Mouse (Mus musculus) lung, embryonic 15.5 days (tissue): ENCODE data around the gene Gamt. TPM values are rescaled to one million over a fixed set of nuclear protein-coding genes. Genes with fewer than 3 reads are reported as not detected.
"Not testable (repeated sequence)": the region's sequence is repeated elsewhere in the genome, so short reads cannot be mapped to it uniquely, and the experiment has no call there.

Source experiments
- ATAC-seq: fragments of 200-750 bp; cut with Nextera tagmentation; 2 replicates; pipeline ENCODE4 v1.8.0; 2017; ENCODE audit warnings: moderate number of reproducible peaks, borderline replicate concordance; ENCODE audit not compliant: low FRiP score, low TSS enrichment; ENCODE audit errors: extremely low read depth
- H3K27ac ChIP-seq: fragments of 300-500 bp; sonication (generic); 2 replicates; pipeline ENCODE4 v1.5.1; 2015; ENCODE audit warnings: moderate library complexity, mild to moderate bottlenecking, inconsistent platforms
- H3K27me3 ChIP-seq: fragments of 300-500 bp; sonication (generic); 2 replicates; pipeline ENCODE4 v1.6.1; 2015; ENCODE audit warnings: inconsistent platforms
- H3K36me3 ChIP-seq: fragments of 300-500 bp; sonication (generic); 2 replicates; pipeline ENCODE4 v1.6.1; 2015; ENCODE audit warnings: inconsistent platforms
- H3K4me1 ChIP-seq: fragments of 300-500 bp; sonication (generic); 2 replicates; pipeline ENCODE4 v1.6.1; 2015; ENCODE audit warnings: inconsistent platforms
- H3K4me2 ChIP-seq: fragments of 300-500 bp; sonication (generic); 2 replicates; pipeline ENCODE4 v1.6.1; 2015; ENCODE audit warnings: inconsistent platforms, mild to moderate bottlenecking, moderate library complexity
- H3K4me3 ChIP-seq: fragments of 300-500 bp; sonication (generic); 2 replicates; pipeline ENCODE4 v1.5.1; 2015; ENCODE audit warnings: mild to moderate bottlenecking, inconsistent platforms
- H3K9ac ChIP-seq: fragments of 300-500 bp; sonication (generic); 2 replicates; pipeline ENCODE4 v1.6.1; 2015; ENCODE audit warnings: inconsistent platforms
- H3K9me3 ChIP-seq: fragments of 300-500 bp; sonication (generic); 2 replicates; pipeline ENCODE4 v1.6.1; 2016; ENCODE audit warnings: inconsistent platforms
- WGBS: fragments of 180-500 bp; shearing (Covaris S2); methylation state at CpG from one replicate; pipeline ENCODE4 v1.1.7; 2015; 5-methylcytosine and 5-hydroxymethylcytosine counted together
- polyA plus RNA-seq: library from polyadenylated mRNA; unstranded; fragments of >200 nt; fragmentation: Nextera tagmentation; extraction: Ambion mirVana; gene quantifications from 2 replicates; pipeline ENCODE4 v1.2.1, GENCODE M21; 2015

The Gamt gene
- polyA plus RNA-seq, 1 experiment from 2014 or later = 29.3 TPM

DNA sequence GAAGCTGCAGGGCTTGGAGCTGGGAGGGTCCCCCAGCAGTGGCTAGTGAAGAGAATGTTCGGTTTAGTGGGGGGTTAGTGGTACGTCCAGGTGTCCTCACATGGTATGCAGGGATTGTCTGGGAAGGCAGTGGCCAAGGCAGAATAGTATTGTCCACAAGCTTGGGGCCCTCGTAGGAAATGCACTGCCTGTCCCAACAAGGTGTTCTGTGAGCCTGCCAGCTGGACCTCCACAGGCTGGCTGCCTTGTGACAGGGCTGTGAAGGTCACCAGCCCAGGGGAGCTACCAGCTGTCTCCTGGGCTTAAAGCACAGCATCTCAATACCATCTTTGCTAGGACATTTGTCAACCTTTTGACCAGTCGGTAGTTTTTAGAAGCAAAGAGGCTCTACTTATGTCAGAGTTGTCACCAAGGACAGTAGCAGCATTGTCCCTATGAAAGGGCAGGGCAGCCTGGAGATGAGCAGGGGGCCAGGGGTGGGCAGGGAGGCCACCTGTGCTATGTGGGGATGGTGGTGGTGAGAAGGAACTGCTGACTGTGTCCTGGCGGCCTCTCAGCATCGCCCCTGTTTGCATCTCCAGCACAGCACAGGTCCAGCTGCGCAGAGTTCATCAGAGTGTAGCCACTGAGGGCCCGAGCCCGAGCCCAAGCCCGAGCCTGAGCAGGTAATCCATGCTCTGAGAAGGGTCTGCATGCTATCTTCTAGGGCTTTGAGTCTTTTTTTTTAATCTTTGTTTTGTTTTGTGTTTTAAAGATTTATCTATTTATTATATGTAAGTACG lies 8.1 kb downstream of the Gamt start:
- ATAC-seq = no peak
- WGBS = 87% methylated on average over 11 of the region's 11 CpGs
- Histone ChIP-seq H3K27ac (no peak overlapping the region), H3K9me3 (no peaks in the 10 kb centered on the region), H3K4me2 (no peak overlapping the region), H3K4me3 (no peak overlapping the region), H3K4me1 (peaks cover 16% of the 10 kb centered on the region), H3K27me3 (no peaks in the 10 kb centered on the region), H3K9ac (no peak overlapping the region), H3K36me3 (peaks cover 47% of the 10 kb centered on the region)

DNA sequence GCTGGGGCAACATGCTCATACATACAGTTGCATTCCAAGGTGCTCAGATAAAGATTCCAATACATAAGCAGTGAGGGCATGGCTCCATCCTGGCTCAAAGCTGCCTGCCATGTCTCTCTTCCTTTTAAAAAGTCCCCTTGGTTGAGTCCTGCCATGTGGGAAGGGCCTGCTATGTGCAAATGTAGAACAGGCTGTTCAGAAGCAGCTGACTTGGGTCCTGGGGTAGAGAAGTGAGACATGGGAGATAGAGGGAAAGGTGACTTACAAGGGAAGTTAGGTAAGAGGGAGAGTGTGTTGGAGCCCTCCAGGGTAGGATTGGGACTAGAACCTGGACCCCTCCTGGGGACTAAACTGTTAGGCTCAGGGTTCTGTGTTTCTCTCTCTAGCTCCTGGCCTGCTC lies 8.8 kb downstream of the Gamt start:
- Histone ChIP-seq H3K4me2 (no peak overlapping the region), H3K4me3 (no peak overlapping the region), H3K27ac (no peak overlapping the region), H3K36me3 (peaks cover 42% of the 10 kb centered on the region), H3K27me3 (no peaks in the 10 kb centered on the region), H3K9ac (no peak overlapping the region), H3K9me3 (no peaks in the 10 kb centered on the region), H3K4me1 (peaks cover 16% of the 10 kb centered on the region)
- no peak for ATAC-seq

DNA sequence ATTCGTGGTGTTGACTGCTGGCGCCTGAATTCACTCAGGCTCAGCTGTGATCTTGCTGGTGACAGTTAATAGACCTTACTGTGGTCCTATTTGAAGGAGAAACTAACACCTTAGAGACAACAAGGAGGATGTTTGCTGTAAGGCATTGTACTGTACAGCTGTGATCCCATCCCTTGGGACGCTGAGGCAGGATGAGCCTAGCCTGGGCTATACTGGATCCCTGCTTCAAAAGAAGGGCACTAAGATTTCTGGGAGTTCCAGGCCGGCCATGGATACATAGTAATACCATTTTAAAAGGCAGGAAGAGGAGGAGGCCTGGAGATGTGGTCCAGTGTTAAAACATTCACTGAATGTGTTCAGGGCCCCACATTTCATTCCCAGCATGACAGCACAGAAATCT lies 10.2 kb downstream of the Gamt start:
- ATAC-seq = no peak
- Histone ChIP-seq H3K4me3 (no peak overlapping the region), H3K9ac (no peak overlapping the region), H3K27me3 (no peaks in the 10 kb centered on the region), H3K9me3 (no peaks in the 10 kb centered on the region), H3K27ac (no peak overlapping the region), H3K4me2 (peak overlapping the region; percentile 69), H3K36me3 (peaks cover 28% of the 10 kb centered on the region), H3K4me1 (peaks cover 16% of the 10 kb centered on the region)
- WGBS = 84% methylated on average over 4 of the region's 4 CpGs

DNA sequence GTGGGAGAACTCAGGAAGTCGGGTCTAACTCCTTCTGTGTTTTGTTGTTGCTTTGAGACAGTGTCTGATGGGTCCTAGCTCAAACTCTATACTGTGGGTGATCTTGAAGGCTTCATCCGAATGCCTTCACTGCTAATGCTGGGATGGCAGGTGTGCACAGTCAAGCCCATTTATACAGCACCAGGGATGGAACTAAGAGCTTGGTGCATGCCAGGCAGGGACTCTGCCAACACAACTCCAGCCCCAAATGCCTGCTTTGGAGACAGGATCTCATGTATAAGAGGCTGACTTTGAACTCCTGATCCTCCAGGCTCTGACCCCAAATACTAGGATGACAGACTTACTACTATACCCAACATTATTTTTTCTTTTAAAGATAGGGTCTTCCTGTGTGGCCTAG lies 10.8 kb downstream of the Gamt start:
- H3K27me3 ChIP-seq = no peaks in the 10 kb centered on the region
- no peak for ATAC-seq
- peak overlapping the region; percentile 88; the same call in 1 of the 2 replicates for H3K27ac ChIP-seq
- peaks cover 24% of the 10 kb centered on the region for H3K36me3 ChIP-seq
- peak overlapping the region; percentile 79 for H3K9ac ChIP-seq
- peak overlapping the region; percentile 69 for H3K4me3 ChIP-seq
- H3K4me1 ChIP-seq = peaks cover 21% of the 10 kb centered on the region
- 27% methylated on average over 2 of the region's 2 CpGs for WGBS
- H3K9me3 ChIP-seq = no peaks in the 10 kb centered on the region
- H3K4me2 ChIP-seq = peak overlapping the region; percentile 69

DNA sequence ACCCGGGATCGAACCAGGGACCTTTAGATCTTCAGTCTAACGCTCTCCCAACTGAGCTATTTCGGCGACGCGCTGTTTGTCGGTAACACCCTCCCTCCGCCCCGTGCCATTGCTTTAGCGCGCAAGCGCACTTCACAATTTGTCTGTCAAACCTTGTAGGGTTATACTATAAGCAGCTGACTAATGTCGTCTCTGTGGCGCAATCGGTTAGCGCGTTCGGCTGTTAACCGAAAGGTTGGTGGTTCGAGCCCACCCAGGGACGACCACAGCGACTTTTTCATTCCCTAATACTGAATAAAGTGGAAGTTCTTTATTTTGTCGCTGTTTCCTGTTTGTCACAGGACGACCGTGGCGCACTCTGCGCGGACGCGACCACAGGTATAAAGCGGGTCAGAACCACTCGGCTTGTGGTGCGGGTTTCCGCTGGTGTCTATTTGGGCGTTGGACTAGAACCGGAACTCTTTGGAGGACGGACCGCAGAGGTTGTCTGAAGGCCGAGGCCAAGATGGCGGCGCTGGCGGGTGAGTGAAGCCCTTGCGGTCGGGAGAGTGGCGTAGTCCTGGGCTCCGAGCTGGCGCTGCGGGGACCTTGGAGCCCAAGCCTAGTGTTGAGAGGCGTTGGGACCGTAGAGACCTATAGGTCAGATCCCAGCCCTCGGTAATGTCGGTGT lies 11.7 kb downstream of the Gamt start, which contains the start of gene Ndufs7:
Gene Ndufs7 (plus strand): TSS at position 151 of the 670 bp plus-strand sequence.
- H3K9me3 ChIP-seq = no peaks in the 10 kb centered on the region
- H3K4me3 ChIP-seq = peak within 1 kb of the TSS; percentile 69
- WGBS = under 1% methylated on average over 53 of the region's 53 CpGs
- H3K36me3 ChIP-seq = peaks cover 21% of the 10 kb centered on the region
- no peaks in the 10 kb centered on the region for H3K27me3 ChIP-seq
- peak; percentile 85 for ATAC-seq
- peak within 1 kb of the TSS; percentile 79 for H3K9ac ChIP-seq
- peak within 1 kb of the TSS; percentile 69 for H3K4me2 ChIP-seq
- H3K4me1 ChIP-seq = peaks cover 21% of the 10 kb centered on the region
- H3K27ac ChIP-seq = peak within 1 kb of the TSS; percentile 88

DNA sequence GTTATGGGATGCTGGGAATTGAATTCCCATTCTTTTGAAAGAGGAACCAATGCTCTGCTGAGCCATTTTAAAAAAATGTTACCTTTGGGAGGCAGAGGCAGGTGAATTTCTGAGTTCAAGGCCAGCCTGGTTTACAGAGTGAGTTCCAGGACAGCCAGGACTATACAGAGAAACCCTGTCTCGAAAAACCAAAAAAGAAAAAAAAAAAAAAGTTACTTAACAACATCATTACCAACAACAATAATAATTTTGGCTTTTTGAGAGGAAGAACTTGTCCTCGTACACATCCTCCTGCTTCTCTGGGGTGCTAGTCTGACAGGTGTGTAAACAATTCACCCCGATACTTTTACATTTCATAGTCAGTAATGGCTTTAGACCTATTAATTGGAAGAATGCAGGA lies 12.4 kb downstream of the Gamt start:
- WGBS = 29% methylated on average over 3 of the region's 3 CpGs
- Histone ChIP-seq H3K4me3 (peak overlapping the region; percentile 69), H3K4me2 (peak overlapping the region; percentile 69), H3K36me3 (peaks cover 21% of the 10 kb centered on the region), H3K4me1 (peaks cover 21% of the 10 kb centered on the region)
- not testable (repeated sequence) for H3K9me3 ChIP-seq, H3K9ac ChIP-seq, ATAC-seq, H3K27me3 ChIP-seq, H3K27ac ChIP-seq

DNA sequence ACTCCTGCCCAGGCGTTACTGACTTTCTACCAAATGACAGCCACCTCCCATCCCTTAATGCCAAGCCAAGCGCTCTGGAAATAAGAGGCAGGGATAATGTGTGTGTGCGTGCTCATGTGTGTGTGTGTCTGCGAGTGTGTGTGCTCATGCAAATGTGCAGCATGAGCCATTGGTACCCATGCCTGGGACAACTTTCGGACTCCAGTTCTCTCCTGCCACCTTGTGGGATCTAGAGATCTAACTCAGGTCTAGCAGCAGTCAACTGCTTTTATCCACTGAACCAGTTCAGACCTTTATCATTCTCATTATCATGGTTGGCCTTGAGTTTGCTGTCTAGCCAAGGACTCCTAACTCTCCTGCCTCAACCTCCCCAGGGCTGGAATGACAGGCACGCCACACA lies 13.0 kb downstream of the Gamt start:
- peaks cover 24% of the 10 kb centered on the region for H3K36me3 ChIP-seq
- no peak overlapping the region for H3K4me2 ChIP-seq
- WGBS = 47% methylated on average over 6 of the region's 6 CpGs
- no peak overlapping the region for H3K4me3 ChIP-seq
- peaks cover 21% of the 10 kb centered on the region for H3K4me1 ChIP-seq
- no peak for ATAC-seq
- H3K9me3 ChIP-seq = no peaks in the 10 kb centered on the region
- no peak overlapping the region for H3K9ac ChIP-seq
- no peak overlapping the region for H3K27ac ChIP-seq
- no peaks in the 10 kb centered on the region for H3K27me3 ChIP-seq

DNA sequence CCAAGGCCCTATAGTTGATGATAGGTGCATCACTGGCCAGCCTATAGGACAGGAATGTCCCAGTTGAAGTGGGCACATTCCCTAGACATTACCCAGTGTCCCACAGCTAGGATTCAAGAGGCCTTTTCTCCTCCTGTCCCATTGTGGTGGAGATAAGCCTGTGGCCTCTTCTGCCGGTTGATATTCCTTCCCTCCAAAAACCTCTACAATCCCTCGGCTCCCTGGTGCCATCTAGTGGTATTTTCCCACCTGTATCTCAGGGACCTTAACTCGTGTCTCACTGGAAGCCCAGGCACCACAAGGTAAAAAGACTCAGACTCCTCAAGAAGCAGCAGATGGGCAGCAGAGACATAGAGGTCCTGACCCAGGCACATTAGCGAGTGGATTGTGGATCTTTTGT lies 15.2 kb downstream of the Gamt start:
- peaks cover 42% of the 10 kb centered on the region for H3K36me3 ChIP-seq
- no peak overlapping the region for H3K4me2 ChIP-seq
- H3K4me1 ChIP-seq = peaks cover 20% of the 10 kb centered on the region
- no peak overlapping the region for H3K4me3 ChIP-seq
- ATAC-seq = no peak
- H3K9me3 ChIP-seq = no peaks in the 10 kb centered on the region
- H3K9ac ChIP-seq = 0 out of 2 replicates have a peak overlapping the region, but pooled peaks have one; percentile 1
- 0 out of 2 replicates have a peak overlapping the region, but pooled peaks have one; percentile 11 for H3K27ac ChIP-seq
- WGBS = 4% methylated on average over 4 of the region's 4 CpGs
- no peaks in the 10 kb centered on the region for H3K27me3 ChIP-seq

DNA sequence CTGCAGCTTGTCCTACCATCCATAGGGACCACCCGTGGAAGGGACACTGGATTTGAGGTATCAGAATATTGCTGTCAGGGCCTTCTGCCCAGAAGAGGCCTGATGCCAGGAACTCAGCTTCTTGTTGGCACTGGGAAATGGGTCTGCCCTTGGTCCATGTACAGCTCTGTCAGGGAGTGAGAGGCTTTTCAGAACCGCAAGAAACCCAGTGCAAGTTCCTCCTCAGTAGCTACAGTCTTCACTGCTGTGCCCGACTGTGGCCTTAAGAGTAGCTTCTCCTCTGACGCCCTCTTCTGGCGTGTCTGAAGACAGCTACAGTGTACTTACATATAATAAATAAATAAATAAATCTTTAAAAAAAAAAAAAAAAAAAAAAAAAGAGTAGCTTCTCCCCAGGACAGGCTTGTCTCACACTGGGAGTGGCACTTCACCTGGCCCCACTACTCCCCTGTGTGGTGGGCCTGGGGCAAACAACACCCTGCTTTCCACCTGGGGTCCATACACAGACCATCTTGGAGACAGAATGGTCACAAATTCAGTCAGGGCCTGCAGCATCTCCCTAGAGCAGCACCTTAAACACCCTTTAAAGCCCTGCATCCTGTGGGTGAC lies 15.9 kb downstream of the Gamt start:
- Histone ChIP-seq H3K4me1 (peaks cover 13% of the 10 kb centered on the region), H3K27me3 (no peaks in the 10 kb centered on the region), H3K4me2 (no peak overlapping the region), H3K9ac (no peak overlapping the region), H3K9me3 (no peaks in the 10 kb centered on the region), H3K27ac (no peak overlapping the region), H3K36me3 (peaks cover 49% of the 10 kb centered on the region), H3K4me3 (no peak overlapping the region)
- no peak for ATAC-seq
- 27% methylated on average over 5 of the region's 5 CpGs for WGBS

DNA sequence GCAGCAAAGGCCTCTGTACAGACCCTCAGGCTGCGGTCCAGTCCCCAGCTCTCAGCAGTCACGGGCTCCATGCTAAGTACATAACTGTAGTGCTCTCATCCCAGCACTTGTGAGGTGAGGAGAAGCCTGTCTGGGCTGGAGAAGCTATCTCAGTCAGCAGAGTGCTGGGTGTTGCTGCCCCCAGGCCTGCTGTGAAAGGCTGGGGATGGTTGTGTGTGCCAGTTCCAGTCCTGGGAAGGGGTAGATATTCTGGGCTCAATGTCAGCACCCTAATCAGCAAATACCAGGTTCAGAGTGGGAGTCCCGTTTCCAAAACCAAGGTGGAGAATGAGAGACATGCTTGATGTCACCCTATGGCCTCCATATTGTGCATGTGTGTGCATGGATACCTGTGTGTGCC lies 18.2 kb downstream of the Gamt start:
- H3K4me1 ChIP-seq = 0 out of 2 replicates have a peak, but pooled peaks cover 5% of the 10 kb centered on the region
- H3K9ac ChIP-seq = no peak overlapping the region
- ATAC-seq = no peak
- H3K9me3 ChIP-seq = no peaks in the 10 kb centered on the region
- H3K27ac ChIP-seq = no peak overlapping the region
- no peak overlapping the region for H3K4me2 ChIP-seq
- no peaks in the 10 kb centered on the region for H3K27me3 ChIP-seq
- H3K4me3 ChIP-seq = no peak overlapping the region
- peaks cover 70% of the 10 kb centered on the region for H3K36me3 ChIP-seq
- WGBS = 69% methylated on average over 3 of the region's 3 CpGs

DNA sequence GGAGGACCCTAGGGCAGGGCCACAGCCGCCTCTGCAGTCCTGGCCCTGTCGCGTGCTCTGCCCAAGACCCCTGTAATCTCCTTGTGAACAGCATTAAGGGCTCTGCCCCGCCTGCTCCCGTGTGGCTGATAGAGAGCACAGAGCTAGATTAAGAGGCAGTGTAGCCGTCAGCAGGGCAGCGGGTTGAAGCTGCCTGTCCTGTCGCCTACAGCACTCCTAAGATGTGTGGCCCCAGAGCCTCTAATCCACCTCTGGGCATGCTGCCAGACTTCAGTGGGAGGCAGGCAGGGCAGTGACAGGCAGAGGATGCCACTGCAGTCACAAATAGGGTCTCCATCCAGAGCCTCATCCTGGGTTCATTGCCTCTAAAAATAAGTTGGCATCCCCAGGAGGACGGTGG lies 18.7 kb downstream of the Gamt start:
- H3K36me3 ChIP-seq = peaks cover 75% of the 10 kb centered on the region
- no peak overlapping the region for H3K9ac ChIP-seq
- H3K9me3 ChIP-seq = no peaks in the 10 kb centered on the region
- no peak overlapping the region for H3K4me2 ChIP-seq
- no peak overlapping the region for H3K27ac ChIP-seq
- no peak overlapping the region for H3K4me3 ChIP-seq
- H3K27me3 ChIP-seq = no peaks in the 10 kb centered on the region
- ATAC-seq = no peak
- H3K4me1 ChIP-seq = 0 out of 2 replicates have a peak, but pooled peaks cover 5% of the 10 kb centered on the region
- 59% methylated on average over 9 of the region's 9 CpGs for WGBS

DNA sequence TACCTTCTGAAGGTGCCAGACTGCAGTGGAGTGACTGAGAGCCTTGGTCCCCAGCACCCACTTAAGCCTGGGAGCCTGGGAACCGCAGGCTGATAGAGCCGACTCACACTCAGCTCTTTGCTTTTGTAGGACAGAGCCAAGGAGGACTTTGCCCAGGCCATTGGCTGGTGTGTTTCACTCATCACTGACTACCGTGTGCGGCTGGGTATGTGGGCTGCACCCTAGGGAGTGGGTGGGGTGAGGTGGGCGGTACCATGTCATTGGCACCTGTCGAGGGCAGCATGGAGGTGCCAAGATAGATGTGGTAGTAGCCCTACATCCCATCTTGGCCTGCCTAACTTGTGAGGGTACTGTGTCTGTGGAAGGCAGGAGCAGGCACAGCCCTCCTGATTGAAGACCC lies 21.0 kb downstream of the Gamt start:
- H3K27me3 ChIP-seq = no peaks in the 10 kb centered on the region
- WGBS = 89% methylated on average over 6 of the region's 6 CpGs
- no peak for ATAC-seq

More for the DNA sequence above, 21.0 kb downstream of the Gamt start:
- Histone ChIP-seq H3K4me2 (no peak overlapping the region), H3K4me1 (no peaks in the 10 kb centered on the region), H3K4me3 (no peak overlapping the region), H3K36me3 (peaks cover 98% of the 10 kb centered on the region), H3K9ac (no peak overlapping the region), H3K9me3 (no peaks in the 10 kb centered on the region), H3K27ac (no peak overlapping the region)
